Mouse (Mus musculus) testis, postnatal 10 days (tissue): Measurements from ENCODE around the gene Cmklr1.

Experiments used
- DNase-seq: peaks from one replicate; pipeline ENCODE4 v3.0.0; 2021; ENCODE audit warnings: low spot score

Gene Cmklr1

GRCm38 (mm10) chr5:113654206-113654605 is 4.0 kb upstream of the Cmklr1 start:
- DNase-seq, result no peak

- DNase-seq, result no peak
Measured at GRCm38 (mm10) chr5:113652215-113652614, 2.0 kb upstream of the Cmklr1 start.

- no peak for DNase-seq
Measured at GRCm38 (mm10) chr5:113648647-113649211, 1.5 kb downstream of the Cmklr1 start.

GRCm38 (mm10) chr5:113647141-113647540 is 3.1 kb downstream of the Cmklr1 start:
- DNase-seq, result no peak

GRCm38 (mm10) chr5:113644520-113644919 is 5.7 kb downstream of the Cmklr1 start:
- no peak for DNase-seq

GRCm38 (mm10) chr5:113643107-113643848 is 6.9 kb downstream of the Cmklr1 start:
- no peak for DNase-seq

GRCm38 (mm10) chr5:113641066-113641465 is 9.2 kb downstream of the Cmklr1 start:
- DNase-seq, result no peak

- DNase-seq, result no peak
Measured at GRCm38 (mm10) chr5:113639126-113639525, 11.1 kb downstream of the Cmklr1 start.

- no peak for DNase-seq
Measured at GRCm38 (mm10) chr5:113638055-113638454, 12.2 kb downstream of the Cmklr1 start.

- no peak for DNase-seq
Measured at GRCm38 (mm10) chr5:113637631-113638030, 12.6 kb downstream of the Cmklr1 start.

- DNase-seq, result no peak
Measured at GRCm38 (mm10) chr5:113635861-113636565, 14.2 kb downstream of the Cmklr1 start.

- no peak for DNase-seq
Measured at GRCm38 (mm10) chr5:113634887-113635610, 15.2 kb downstream of the Cmklr1 start.

- no peak for DNase-seq
Measured at GRCm38 (mm10) chr5:113634024-113634651, 16.1 kb downstream of the Cmklr1 start.

GRCm38 (mm10) chr5:113633037-113633714 is 17.1 kb downstream of the Cmklr1 start:
- no peak for DNase-seq

GRCm38 (mm10) chr5:113630116-113630515 is 20.1 kb downstream of the Cmklr1 start:
- no peak for DNase-seq

GRCm38 (mm10) chr5:113629248-113629647 is 21.0 kb downstream of the Cmklr1 start:
- DNase-seq, result no peak

- no peak for DNase-seq
Measured at GRCm38 (mm10) chr5:113627820-113628437, 22.3 kb downstream of the Cmklr1 start.

GRCm38 (mm10) chr5:113626991-113627390 is 23.2 kb downstream of the Cmklr1 start:
- DNase-seq, result no peak

GRCm38 (mm10) chr5:113626352-113626751 is 23.9 kb downstream of the Cmklr1 start:
- no peak for DNase-seq

GRCm38 (mm10) chr5:113625068-113625467 is 25.2 kb downstream of the Cmklr1 start:
- no peak for DNase-seq

- DNase-seq, result no peak
Measured at GRCm38 (mm10) chr5:113623052-113623451, 27.2 kb downstream of the Cmklr1 start.
